Mouse (Mus musculus): ENCODE results near the gene Rab6a.
A peak's percentile ranks its signal among the peaks of the same experiment; 100 is the strongest.
"Not testable (repeated sequence)": the region's sequence is repeated elsewhere in the genome, so short reads cannot be mapped to it uniquely, and the experiment has no call there.

Gene Rab6a

DNA sequence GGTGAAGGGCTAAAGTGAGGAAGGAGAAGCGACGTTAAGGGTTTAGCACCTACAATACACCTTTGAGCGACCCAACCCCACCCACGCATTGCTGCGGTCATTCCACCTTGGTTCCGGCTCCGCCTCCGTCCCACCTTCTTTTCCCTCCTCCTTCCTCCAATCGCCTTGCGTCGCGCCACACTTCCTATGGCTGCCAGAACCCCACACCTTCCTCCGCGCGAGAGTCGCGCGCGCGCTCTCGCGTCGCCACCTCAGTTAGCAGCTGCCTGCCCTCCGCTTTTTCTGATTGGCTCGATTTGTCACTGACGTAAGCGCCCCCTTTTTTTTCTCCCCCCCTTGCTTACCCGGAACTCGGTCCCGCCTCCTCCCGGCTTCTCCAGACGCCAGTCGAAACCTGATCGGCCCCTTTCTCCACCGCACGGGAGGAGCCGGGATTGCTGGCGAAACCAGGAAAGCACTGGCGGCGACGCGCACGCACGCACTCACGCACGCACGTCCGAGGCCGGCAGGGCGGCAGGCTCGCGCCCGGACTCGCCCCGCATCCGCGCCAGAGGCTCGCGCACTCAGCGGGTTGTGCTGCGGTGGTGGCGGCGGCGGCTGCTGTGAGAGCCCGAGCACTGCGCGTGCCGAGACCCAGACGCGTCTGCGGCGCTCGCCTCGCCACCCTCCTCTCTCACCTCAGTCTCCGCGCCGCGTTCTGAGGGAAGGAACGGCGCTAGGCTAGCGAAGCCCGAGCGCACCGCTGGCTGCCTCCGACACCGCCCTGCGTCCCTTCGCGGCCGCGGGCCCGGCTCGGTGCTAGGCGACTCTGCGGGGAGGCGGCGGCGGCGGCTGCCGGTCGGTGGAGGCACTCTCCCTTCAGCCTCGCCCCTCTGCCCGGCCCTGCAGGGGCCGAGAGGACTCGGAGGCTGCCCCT is at the start of gene Rab6a:
Gene Rab6a (plus strand): TSS at position 197 of the 916 bp plus-strand sequence.
- peak; percentile 95 to 97 for DNase-seq (ENCODE audit: low spot score in 2 of 2)

DNA sequence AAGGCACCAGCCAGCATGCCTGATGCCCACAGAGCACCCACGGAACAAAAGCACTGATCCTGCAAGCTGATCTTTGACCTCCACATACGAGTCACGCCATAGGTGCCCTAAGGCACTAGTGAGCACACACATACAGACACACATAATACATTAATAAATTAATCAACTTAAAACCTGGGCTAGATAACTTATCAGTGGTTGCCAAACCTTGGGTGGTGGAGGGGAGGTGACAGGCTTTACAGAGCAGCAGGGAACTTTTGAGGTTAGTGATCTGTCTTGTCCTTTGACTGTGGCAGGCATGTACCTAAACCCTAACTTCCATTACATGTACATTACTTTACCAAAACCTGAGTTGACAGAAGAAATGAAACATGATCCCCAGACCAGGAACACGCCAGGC is 47.9 kb upstream of the Rab6a start:
- no peak for DNase-seq (ENCODE audit: low spot score in 2 of 2)

DNA sequence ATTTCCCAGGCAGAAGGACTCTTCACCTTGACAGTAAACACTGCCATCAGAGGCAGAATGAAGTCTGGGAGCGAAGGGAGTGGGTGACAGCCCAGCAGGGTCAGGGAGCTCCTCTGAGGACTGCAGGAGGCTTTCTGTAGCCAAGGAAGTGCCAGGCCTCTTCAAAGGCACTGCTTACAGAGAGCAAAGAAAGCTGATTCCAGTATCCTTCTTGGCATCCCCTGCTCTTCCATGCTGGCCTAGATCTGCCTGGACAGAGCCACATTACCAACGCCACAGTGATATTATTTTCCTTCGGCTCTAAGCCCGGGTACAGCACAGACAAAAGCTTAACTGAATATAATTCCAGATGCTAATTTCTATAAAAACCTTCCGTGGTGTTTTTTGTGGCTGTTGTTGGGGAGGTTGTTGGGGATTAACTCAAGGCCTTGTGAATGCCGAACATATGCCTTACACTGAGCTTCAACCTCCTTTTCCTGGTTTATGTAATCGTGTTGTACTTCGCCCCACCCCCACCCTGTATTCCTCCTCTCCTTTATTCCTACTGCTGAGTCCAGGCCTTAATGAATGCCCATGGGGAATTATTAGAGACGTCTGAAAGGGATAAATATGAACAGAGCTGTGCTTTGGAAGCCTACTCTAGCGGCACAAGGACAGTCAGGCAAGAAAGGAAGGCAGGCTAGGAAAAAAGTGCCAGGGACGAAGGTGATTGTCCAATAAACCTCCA is 45.2 kb upstream of the Rab6a start:
- DNase-seq (ENCODE audit: low spot score in 2 of 2) = peak in 1 of 2 experiments; percentile 13

DNA sequence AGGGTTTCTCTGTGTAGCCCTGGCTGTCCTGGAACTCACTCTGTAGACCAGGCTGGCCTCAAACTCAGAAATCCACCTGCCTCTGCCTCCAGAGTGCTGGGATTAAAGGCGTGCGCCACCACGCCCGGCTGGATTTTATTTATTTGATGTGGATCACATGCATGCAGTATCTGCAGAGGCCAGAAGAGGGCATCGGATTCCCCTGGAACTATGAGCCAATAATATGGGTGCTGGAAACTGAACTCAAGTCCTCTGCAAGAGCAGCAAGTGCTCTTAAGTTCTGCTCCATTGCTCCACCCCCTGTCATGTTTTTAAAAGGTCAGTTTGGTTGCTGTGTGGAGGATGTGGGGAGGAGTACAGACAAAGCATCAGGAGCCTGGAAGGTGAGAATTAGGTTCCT is 40.0 kb upstream of the Rab6a start:
- DNase-seq (ENCODE audit: low spot score in 2 of 2) = not testable (repeated sequence)

DNA sequence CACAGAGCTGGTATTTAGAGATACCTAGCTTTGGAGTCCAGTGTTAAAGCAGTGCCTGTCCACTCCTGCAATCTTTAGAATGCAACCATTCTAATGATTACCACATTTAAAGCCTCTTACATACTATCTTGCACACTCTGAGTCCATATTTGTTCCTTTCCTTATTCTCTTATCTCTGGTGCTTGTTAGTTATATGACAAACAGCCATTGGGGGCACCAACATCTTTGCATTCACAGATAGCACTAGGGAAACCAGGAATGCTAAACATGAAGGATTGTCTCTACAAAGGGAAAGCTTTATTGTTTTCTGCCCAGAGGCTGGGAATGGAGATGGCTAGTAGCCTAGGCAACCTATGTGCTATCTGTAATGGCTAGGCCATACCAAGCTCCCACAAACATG is 37.3 kb upstream of the Rab6a start:
- no peak for DNase-seq (ENCODE audit: low spot score in 2 of 2)

DNA sequence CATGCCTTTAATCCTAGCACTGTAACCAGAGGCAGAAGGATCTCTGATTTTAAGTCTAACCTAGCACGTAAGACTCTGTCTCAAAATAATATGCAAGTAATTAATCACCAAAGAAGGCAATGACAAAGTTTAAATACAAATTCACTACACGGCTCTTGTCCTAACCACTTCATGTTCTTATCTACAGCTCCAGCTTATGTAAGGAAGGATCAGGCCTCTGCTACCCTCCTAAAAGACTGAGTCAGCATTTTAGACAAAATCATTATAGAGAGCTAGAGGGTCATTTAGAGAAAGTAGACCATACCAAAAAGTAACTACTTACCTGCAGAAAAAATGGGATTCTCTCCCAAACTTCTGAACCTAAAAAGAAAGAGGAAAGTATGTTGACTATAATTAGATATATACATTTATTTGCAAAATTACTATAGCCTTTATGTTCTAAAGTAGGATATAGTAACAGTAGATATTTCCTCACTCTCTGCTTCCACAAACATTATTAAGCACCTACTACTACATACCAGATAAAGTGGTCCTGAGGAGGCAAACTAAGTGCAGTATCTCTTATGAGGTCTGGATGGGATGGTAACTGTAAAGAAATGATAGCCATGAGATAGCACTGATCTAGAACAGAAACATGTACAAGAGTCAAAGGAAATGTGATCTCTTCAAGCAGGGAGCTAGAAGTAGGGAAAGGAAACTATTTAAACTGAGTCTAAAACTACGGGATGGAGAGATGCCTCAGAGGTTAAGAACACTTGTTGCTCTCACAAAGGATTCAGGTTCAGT is 36.1 kb upstream of the Rab6a start:
- no peak for DNase-seq (ENCODE audit: low spot score in 2 of 2)

DNA sequence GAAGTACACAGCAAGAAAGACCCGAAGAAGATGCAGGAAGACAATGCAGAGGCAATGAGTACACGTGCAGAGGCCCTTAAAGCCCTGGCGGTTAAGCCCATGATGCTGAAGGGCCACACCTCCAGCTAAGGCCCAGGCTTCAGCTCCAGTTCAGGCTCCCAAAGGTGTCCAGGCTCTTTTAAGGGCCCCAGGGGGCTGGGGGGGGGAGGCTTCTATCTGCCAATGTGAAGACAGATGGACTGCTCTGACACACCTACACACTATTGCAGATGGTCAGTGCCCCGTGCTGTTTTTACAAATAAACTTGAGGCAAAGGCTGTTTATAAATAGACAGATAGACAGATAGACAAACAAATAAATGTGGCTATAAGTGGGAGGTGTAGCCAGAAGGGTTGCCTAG is 35.1 kb upstream of the Rab6a start:
- DNase-seq (ENCODE audit: low spot score in 2 of 2) = no peak

DNA sequence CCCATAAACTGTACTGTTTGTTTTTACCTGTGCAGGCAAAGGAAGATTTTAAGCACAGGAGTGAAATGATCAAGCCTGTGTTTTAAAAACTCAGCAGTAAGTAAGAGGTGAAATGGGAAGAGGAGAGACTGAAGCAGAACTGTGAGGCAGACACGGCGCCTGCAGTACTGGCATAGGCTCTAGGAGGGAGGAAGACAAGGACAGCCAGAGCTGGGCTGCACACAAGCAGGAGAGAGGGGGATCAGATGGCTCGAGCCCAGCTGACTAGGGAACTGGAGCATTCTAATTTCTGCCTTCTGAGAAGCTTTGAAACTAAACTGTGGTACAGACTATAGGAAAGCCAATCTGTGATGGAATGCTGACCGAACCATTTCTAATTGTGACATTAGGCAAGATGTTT is 34.5 kb upstream of the Rab6a start:
- DNase-seq (ENCODE audit: low spot score in 2 of 2) = no peak

DNA sequence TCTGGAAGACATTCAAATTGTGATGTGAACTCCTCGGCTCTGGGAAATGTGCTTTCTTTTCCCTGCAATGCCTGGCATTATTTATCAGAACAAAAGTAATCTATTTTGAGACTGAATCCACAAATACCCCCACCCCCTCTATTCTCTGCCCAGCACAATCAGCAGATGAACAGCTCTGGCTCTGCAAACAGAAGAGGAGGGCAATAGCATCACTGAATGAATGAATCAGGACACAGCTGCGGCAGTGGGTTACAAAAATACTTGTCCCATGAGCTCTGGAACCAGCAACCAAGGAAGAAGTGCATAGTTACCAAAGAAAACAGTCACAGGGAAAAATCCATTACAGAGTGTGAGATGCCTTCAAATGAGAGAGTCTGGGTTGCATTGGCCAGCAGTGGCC is 28.4 kb upstream of the Rab6a start:
- peak; percentile 30 to 42 for DNase-seq (ENCODE audit: low spot score in 2 of 2)

DNA sequence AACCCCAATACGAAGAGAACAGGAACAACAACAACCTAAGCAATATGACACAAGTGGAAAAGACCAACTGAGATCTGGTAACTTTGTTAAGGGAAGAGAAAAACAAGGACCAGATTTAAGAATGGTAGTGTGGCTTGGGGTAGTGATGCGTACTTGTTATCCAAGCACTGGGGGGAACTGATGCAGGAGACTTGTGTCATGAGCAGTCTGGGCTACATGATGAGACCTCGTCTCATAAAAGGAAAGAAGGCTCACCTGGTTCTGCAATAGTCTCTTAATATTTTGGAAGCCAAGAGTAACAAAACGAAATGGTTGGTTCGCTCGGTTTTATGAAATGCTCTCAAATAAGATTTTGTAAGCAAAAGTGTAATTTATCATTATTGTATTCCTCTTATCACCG is 25.0 kb upstream of the Rab6a start:
- no peak for DNase-seq (ENCODE audit: low spot score in 2 of 2)

DNA sequence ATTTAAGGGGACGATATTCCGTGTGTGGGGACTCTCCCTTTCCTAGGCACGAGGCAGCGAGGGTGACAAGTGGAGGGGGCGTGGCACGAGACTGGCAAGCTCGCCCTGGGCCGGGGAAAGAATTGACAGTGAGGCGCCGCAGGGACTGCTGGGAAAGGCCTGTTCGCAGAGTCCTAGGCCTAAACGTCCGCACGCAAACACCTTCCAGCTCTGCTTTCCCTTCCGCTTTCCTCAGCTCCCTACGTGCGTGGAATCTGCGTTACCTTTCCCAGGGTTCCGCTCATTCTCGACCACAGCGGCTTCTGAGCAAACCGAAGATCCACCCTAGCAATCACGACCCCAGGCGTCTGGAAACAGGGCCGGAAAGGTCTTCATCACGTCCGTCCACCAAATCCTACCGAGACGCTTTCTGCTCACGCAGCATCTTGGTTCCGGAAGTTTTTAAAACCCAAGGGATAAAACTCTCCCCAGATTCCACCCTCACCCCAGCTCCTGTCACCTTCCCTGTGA is 24.4 kb upstream of the Rab6a start:
- DNase-seq (ENCODE audit: low spot score in 2 of 2) = peak; percentile 73 to 91

DNA sequence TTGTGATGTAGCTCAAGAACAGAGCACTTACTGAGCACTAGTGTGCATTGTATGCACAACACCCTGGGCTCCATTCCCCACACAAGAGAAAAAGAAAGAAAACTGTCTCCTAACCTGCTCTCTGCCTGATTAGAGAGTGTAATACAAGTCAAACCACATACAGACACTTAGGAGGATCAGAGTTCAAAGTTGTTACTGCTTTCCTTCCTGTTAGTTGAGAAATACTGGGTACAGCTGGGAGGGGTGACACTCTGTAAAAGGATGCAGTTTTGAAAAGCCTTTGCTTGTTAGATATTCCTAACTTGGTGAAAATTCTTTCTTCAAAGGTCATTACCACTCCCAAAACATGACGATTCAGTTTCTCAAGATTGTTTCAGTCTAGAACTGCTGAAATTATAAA is 17.4 kb upstream of the Rab6a start:
- DNase-seq (ENCODE audit: low spot score in 2 of 2) = no peak

DNA sequence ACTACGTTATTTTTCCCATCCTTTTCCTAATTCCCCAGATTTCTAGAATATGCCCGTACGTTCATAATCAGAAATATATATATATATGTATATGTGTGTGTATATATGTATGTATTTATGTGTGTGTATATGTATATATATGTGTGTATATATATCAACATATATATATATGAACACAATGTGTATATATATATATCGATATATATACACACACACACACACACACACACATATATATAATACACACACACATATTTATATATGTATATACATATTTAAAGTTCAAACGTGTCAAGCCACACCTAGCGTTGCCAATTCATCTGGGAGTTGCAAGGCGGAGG is 16.7 kb upstream of the Rab6a start:
- no peak for DNase-seq (ENCODE audit: low spot score in 2 of 2)

DNA sequence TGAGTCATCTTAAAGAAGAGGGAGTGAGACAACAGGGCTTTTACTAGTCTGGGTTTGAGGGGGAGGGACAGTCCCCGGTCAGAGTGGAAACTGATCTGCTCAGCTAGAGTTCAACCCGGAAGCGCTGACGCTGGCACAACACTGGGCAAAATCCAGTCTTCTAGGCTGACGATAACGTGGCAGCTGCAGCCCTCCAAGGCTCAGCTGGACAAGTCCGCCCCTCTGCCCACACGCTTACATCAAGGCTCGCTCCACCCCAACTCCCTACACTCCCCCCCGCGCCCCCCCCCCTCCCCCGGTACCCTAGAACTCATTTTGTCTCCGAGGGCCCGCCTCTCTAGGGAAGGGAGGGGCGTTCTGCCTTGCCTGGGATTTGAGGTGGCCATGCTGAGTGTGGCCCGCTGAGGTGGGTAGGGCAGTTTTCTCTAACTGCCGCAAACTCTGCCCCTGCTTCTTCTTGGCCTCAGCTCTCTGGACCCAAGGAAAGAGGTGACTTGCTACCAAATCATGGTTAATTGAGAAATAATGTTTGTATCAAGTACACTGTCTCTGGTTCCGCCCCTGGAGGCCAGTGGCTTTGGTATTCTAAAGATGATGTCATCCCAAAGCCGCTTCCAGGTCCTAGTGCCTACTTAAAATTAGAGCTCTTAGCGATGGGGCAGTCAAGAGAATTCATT is 16.2 kb upstream of the Rab6a start:
- peak; percentile 55 to 79 for DNase-seq (ENCODE audit: low spot score in 2 of 2)

DNA sequence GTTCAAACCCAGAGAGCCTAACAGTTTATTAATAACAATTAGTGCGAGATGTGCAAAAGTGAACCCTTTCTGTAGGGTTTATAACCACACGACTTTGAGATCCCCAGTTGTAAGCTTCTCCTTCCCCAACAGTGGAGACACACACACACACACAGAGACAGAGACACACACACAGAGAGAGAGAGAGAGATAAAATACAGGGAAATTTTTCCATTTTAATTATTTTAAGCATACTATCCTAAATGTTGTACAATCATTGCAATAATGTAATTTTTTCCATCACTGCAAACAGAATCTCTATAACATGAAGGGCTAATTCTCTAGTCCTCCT is 15.7 kb upstream of the Rab6a start:
- DNase-seq (ENCODE audit: low spot score in 2 of 2) = no peak

DNA sequence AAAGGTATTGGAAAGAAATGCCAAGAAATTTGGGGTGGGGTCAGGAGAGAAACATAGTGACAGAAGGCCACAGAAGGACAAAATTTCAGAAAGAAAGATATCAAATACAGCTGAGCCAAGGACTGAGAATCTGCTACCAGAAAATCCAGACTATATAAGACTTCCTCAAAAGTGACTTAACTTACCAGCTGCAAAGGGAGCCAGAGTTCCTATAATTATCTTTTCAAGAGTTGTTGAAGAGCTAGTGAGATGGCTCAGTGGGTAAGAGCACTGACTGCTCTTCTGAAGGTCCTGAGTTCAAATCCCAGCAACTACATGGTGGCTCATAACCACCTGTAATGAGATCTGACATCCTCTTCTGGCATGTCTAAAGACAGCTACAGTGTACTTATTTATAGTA is 13.9 kb upstream of the Rab6a start:
- DNase-seq (ENCODE audit: low spot score in 2 of 2) = no peak

DNA sequence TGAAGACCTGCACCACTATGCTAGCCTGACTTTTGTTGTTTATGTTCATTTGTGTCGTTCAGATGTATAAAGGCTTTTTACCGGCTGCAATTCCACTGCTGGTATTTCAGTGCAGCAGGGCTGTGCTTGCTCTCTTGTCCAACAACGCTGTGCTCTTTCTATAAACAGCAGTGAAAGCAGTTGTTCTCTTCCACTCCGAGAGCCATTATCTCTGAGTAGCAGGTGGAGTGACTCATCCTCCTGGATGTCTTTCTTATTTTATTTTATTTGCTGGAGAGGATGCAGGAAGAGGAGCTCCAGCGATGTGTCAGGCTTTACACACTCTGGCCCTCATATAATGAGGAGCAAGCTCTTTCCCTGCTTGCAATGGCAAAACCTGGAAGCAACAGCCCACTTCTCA is 7.0 kb upstream of the Rab6a start:
- DNase-seq (ENCODE audit: low spot score in 2 of 2) = peak; percentile 38 to 67

DNA sequence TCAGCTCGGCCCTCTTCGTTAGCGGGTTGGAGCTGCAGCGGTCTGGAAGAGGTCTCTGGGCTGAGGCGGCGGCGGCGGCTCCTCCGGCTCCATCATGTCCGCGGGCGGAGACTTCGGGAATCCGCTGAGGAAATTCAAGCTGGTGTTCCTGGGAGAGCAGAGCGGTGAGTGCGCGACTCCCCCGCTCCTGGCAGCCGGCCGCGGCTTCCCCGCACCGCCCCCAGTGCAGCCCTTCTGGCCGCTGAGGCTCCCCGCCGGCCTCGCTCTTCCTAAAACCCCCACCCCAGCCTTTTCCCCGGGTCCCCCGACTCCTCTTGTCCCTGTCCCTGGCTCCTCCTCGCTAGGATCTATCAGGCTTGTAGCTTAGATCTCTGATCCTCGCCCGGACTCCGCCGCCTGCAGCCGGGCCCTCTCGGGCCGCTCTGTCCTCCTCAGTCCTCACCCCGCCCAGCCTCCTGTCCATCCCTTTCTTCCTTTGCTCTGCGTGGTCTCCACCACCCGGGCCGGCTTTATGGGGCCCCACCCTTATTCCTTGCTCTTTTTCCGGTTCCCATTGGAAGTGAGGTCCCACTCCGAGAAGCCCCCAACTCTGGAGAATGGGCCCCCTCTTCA is 1.0 kb downstream of the Rab6a start, which contains the start of gene Mrpl48:
Gene Mrpl48 (minus strand): TSS at position 172 of the 612 bp plus-strand sequence.
- DNase-seq (ENCODE audit: low spot score in 2 of 2) = peak in 1 of 2 experiments; percentile 56

DNA sequence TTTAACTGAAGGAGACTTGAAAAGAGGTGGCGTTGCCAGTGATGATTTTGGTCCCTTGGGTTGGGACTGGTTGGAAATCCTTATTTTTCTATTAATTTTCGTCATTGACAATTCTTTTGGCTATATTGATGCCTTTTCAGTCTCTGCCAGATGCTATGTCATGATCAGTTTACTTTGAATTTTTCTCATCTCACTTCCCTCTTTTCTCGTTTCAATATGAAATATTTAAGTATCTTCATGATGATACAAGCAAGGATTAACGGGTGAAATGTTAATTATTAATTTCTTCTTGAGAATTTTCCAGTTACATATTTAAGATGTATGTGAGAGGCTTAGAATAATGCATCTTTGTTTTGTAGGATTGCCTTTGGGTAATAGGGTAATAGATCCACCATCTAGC is 1.7 kb downstream of the Rab6a start:
- DNase-seq (ENCODE audit: low spot score in 2 of 2) = no peak

DNA sequence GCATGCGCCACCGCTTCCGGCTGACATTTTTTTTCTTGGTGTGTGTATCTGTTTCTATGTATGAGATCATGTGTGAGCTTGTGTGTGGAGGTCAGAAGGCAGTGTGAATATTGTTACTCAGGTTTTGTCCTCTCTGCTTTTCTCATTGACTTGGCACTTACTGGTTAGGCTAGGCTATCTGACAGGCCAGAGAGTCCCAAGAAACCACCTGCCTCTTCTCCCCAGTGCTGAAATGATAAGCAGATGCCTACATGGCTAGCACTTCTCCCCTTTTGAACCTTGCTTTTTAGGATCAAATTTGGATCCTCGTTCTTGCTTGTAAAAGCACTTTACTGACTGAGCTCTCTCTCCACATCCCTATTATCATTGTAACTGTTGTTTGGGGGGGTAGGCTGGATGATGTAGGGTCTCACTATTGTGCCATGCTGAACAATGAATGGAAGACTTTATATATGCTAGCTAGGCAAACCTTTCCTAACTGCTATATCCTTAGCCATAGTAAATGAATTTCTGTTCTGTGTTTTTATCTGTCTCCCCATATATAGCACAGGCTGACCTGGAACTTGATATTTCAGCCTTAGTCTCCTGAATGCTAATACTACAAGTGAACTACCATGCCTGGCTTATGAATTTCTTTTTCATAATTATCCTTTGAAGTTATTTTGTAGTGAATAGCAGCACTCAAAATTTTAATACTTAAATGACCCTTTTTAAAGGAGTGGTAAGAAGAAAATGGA is 9.1 kb downstream of the Rab6a start:
- DNase-seq (ENCODE audit: low spot score in 2 of 2) = no peak

Data from left cerebral cortex, adult 9 months (tissue).